Mouse (Mus musculus) forebrain, embryonic 13.5 days (tissue): Measurements from ENCODE around the gene Atf7. TPM values are rescaled to one million over a fixed set of nuclear protein-coding genes. Genes with fewer than 3 reads are reported as not detected.

Experiments used
- ATAC-seq: fragments of 200-750 bp; cut with Nextera tagmentation; 2 replicates; pipeline ENCODE4 v1.8.0; 2017
- H3K27ac ChIP-seq: fragments of 300-500 bp; sonication (generic); 2 replicates; pipeline ENCODE4 v1.5.1; 2015; ENCODE audit warnings: inconsistent platforms, mild to moderate bottlenecking, moderate library complexity
- H3K27me3 ChIP-seq: fragments of 300-500 bp; sonication (generic); 2 replicates; pipeline ENCODE4 v1.6.1; 2015; ENCODE audit warnings: mild to moderate bottlenecking, inconsistent platforms
- H3K36me3 ChIP-seq: fragments of 300-500 bp; sonication (generic); 2 replicates; pipeline ENCODE4 v1.6.1; 2015; ENCODE audit warnings: mild to moderate bottlenecking, inconsistent platforms; ENCODE audit not compliant: poor library complexity, severe bottlenecking
- H3K4me1 ChIP-seq: fragments of 300-500 bp; sonication (generic); 2 replicates; pipeline ENCODE4 v1.6.1; 2015; ENCODE audit warnings: inconsistent platforms
- H3K4me2 ChIP-seq: fragments of 300-500 bp; sonication (generic); 2 replicates; pipeline ENCODE4 v1.6.1; 2015; ENCODE audit warnings: inconsistent platforms, mild to moderate bottlenecking, moderate library complexity
- H3K4me3 ChIP-seq: fragments of 300-500 bp; sonication (generic); 2 replicates; pipeline ENCODE4 v1.5.1; 2015; ENCODE audit warnings: mild to moderate bottlenecking, inconsistent platforms
- H3K9ac ChIP-seq: fragments of 300-500 bp; sonication (generic); 2 replicates; pipeline ENCODE4 v1.6.1; 2015; ENCODE audit warnings: mild to moderate bottlenecking, inconsistent platforms
- H3K9me3 ChIP-seq: fragments of 300-500 bp; sonication (generic); replicated peaks from 2 replicates; pipeline ENCODE4 v1.6.1; 2016; ENCODE audit warnings: inconsistent platforms
- WGBS: fragments of 180-500 bp; shearing (Covaris S2); methylation state at CpG from one replicate; pipeline ENCODE4 v1.1.7; 2015; 5-methylcytosine and 5-hydroxymethylcytosine counted together
- polyA plus RNA-seq: library from polyadenylated mRNA; unstranded; fragments of >200 nt; fragmentation: Nextera tagmentation; extraction: Ambion mirVana; gene quantifications from 2 replicates; pipeline ENCODE4 v1.2.1, GENCODE M21; 2015

Atf7 gene
- polyA plus RNA-seq, 1 experiment from 2014 or later: 22.1 TPM

- H3K9me3 ChIP-seq: no peaks in the 10 kb centered on the region
- peaks cover 9% of the 10 kb centered on the region for H3K4me1 ChIP-seq
- WGBS: 47% methylated on average over 1 of the region's 1 CpGs
- H3K4me3 ChIP-seq: no peak overlapping the region
- no peaks in the 10 kb centered on the region for H3K36me3 ChIP-seq
- H3K9ac ChIP-seq: no peak overlapping the region
- no peaks in the 10 kb centered on the region for H3K27me3 ChIP-seq
- H3K27ac ChIP-seq: peak overlapping the region; percentile 46
- no peak for ATAC-seq
- H3K4me2 ChIP-seq: no peak overlapping the region
Observed at GRCm38 (mm10) chr15:102576972-102577371, 48.3 kb downstream of the Atf7 start.

DNA sequence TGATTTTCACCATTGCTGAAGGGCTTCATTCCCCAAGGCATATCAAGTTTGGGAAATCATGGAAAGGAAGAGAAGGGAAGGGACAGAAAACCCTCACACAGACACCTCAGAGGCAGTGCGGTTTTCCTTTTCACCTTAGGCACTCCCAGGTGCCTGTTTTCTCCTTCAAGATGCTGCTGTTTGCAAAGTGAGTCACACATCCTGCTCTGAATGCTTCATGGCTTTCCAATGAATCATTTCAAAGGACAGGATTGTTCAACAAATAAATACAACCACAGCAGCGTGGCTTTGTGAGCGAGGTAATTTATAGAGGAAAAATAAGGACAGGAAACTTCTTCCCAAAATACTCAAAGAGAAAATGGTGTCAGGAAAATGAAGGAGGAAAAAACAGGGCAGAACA lies 53.2 kb downstream of the Atf7 start:
- Histone ChIP-seq H3K4me1 (peaks cover 8% of the 10 kb centered on the region), H3K4me2 (no peak overlapping the region), H3K27me3 (no peaks in the 10 kb centered on the region), H3K4me3 (no peak overlapping the region), H3K36me3 (no peaks in the 10 kb centered on the region), H3K27ac (no peak overlapping the region), H3K9ac (no peak overlapping the region), H3K9me3 (no peaks in the 10 kb centered on the region)
- 83% methylated on average over 3 of the region's 3 CpGs for WGBS
- ATAC-seq: no peak

DNA sequence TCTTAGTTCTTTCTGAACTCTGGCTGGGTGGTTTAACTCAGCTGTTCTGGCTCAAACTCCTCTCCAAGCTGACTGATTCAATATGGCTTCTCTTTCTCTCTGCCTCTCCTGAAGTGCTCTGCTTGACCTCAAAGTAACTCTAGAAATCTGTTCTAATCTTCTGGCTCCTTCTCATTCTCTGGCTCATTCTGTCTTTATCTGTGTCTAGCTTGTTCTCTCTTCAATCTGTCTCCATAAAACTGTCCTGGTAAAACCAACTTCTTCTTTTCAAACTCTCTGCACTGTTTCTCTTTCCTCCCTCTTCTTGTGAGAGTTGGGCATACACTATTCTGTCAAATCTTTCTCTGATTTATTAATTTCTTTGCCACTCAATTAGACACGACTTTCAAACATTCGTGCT lies 57.4 kb downstream of the Atf7 start:
- no peaks in the 10 kb centered on the region for H3K9me3 ChIP-seq
- no peaks in the 10 kb centered on the region for H3K4me1 ChIP-seq
- no peak overlapping the region for H3K4me2 ChIP-seq
- ATAC-seq: no peak
- H3K27me3 ChIP-seq: no peaks in the 10 kb centered on the region
- 88% methylated on average over 2 of the region's 2 CpGs for WGBS
- no peak overlapping the region for H3K4me3 ChIP-seq
- H3K36me3 ChIP-seq: peaks cover 6% of the 10 kb centered on the region; the same call in 1 of the 2 replicates
- H3K27ac ChIP-seq: no peak overlapping the region
- no peak overlapping the region for H3K9ac ChIP-seq

- Histone ChIP-seq H3K4me2 (no peak overlapping the region), H3K27ac (no peak overlapping the region)
- WGBS: 64% methylated on average over 5 of the region's 5 CpGs
Observed at GRCm38 (mm10) chr15:102563681-102564080, 61.6 kb downstream of the Atf7 start.

GRCm38 (mm10) chr15:102563061-102563460 lies 62.2 kb downstream of the Atf7 start:
- Histone ChIP-seq H3K27ac (no peak overlapping the region), H3K9me3 (no peaks in the 10 kb centered on the region), H3K4me1 (no peaks in the 10 kb centered on the region), H3K9ac (no peak overlapping the region), H3K27me3 (no peaks in the 10 kb centered on the region), H3K4me2 (no peak overlapping the region), H3K36me3 (peaks cover 18% of the 10 kb centered on the region; the same call in 1 of the 2 replicates), H3K4me3 (no peak overlapping the region)
- ATAC-seq: no peak
- WGBS: 84% methylated on average over 3 of the region's 3 CpGs

More at GRCm38 (mm10) chr15:102563681-102564080, 61.6 kb downstream of the Atf7 start:
- Histone ChIP-seq H3K27me3 (no peaks in the 10 kb centered on the region), H3K9ac (no peak overlapping the region), H3K4me1 (no peaks in the 10 kb centered on the region), H3K4me3 (no peak overlapping the region), H3K36me3 (peaks cover 18% of the 10 kb centered on the region; the same call in 1 of the 2 replicates), H3K9me3 (no peaks in the 10 kb centered on the region)
- no peak for ATAC-seq

DNA sequence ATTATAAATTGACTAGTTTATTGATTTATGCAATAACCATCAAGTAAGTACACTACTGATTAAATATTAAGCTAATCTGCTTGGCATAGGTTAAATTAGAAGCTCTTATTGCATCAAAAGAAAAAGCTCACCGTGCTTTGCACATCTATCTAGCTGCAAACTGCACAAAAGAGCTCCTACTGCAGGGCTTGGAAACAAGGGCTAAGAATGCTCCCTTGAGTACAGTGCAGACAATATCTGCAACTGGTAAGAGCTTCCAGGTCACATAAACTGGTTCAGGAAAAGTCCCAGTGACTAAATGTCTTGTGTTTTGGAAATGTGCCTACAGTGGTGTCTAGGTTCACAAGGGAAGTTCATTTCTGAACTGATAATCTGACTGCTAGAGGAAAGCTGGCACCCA lies 62.8 kb downstream of the Atf7 start:
- no peak overlapping the region for H3K4me3 ChIP-seq
- peaks cover 18% of the 10 kb centered on the region; the same call in 1 of the 2 replicates for H3K36me3 ChIP-seq
- WGBS: 92% methylated on average over 1 of the region's 1 CpGs
- no peak overlapping the region for H3K9ac ChIP-seq
- no peak for ATAC-seq
- no peak overlapping the region for H3K4me2 ChIP-seq
- H3K27me3 ChIP-seq: no peaks in the 10 kb centered on the region
- no peaks in the 10 kb centered on the region for H3K4me1 ChIP-seq
- no peak overlapping the region for H3K27ac ChIP-seq
- H3K9me3 ChIP-seq: no peaks in the 10 kb centered on the region

GRCm38 (mm10) chr15:102557580-102557979 lies 67.7 kb downstream of the Atf7 start:
- H3K9ac ChIP-seq: no peak overlapping the region
- ATAC-seq: no peak
- no peaks in the 10 kb centered on the region for H3K9me3 ChIP-seq
- H3K36me3 ChIP-seq: peaks cover 40% of the 10 kb centered on the region
- H3K4me3 ChIP-seq: no peak overlapping the region
- H3K27me3 ChIP-seq: no peaks in the 10 kb centered on the region
- H3K4me1 ChIP-seq: no peaks in the 10 kb centered on the region
- H3K27ac ChIP-seq: no peak overlapping the region
- H3K4me2 ChIP-seq: no peak overlapping the region

DNA sequence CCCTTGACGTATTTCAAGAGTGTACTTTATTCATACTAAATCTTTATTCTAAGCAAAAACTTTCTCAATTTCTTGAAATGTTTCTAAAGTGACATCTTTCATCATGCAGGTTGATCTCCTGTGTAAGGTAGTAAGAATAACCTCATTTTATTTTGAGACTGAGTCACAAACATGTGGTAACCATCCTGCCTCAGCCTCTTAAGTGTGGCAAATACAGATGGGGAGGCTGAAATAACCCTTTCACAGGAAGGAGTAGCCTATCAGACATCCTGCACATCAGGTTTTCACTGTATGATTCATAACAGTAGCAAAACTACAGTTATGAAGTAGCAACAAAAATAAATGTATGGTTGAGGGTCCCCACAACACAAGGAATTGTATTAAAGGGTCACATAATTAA lies 69.7 kb downstream of the Atf7 start:
- 93% methylated on average over 1 of the region's 1 CpGs for WGBS
- Histone ChIP-seq H3K36me3 (peaks cover 57% of the 10 kb centered on the region), H3K4me3 (no peak overlapping the region), H3K4me2 (no peak overlapping the region), H3K9me3 (no peaks in the 10 kb centered on the region), H3K27ac (no peak overlapping the region), H3K4me1 (no peaks in the 10 kb centered on the region), H3K27me3 (no peaks in the 10 kb centered on the region), H3K9ac (no peak overlapping the region)
- ATAC-seq: no peak

- no peak overlapping the region for H3K9ac ChIP-seq
- ATAC-seq: no peak
- peaks cover under 1% of the 10 kb centered on the region; the same call in 1 of the 2 replicates for H3K4me1 ChIP-seq
- no peaks in the 10 kb centered on the region for H3K9me3 ChIP-seq
- no peak overlapping the region for H3K4me2 ChIP-seq
- H3K27ac ChIP-seq: no peak overlapping the region
- WGBS: 94% methylated on average over 5 of the region's 5 CpGs
- H3K36me3 ChIP-seq: peaks cover 66% of the 10 kb centered on the region
- no peaks in the 10 kb centered on the region for H3K27me3 ChIP-seq
- H3K4me3 ChIP-seq: no peak overlapping the region
Observed at GRCm38 (mm10) chr15:102552599-102552998, 72.7 kb downstream of the Atf7 start.

DNA sequence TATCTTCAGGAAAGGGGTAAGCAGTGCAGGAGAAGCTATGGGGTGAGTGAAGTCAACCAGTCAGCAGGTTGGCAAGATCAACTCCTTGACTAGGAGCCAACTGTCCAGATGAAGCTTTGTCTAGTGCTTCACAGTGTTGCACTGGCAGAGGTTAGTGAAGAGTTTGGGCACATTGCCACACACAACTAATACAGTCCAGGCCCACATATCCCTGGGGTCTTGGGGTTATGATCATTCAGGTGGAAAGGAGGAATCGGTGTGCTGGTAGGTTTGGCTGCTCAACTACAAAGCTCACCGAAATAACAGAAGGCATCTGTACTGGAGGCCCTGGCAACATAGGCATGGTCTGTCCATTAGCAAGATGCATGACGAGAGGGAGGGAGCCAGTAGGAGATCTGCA lies 77.8 kb downstream of the Atf7 start:
- WGBS: 67% methylated on average over 3 of the region's 3 CpGs
- Histone ChIP-seq H3K36me3 (peaks cover 62% of the 10 kb centered on the region), H3K4me3 (no peak overlapping the region), H3K27ac (peak overlapping the region; percentile 74), H3K4me1 (peaks cover 16% of the 10 kb centered on the region), H3K9ac (no peak overlapping the region), H3K9me3 (no peaks in the 10 kb centered on the region), H3K27me3 (no peaks in the 10 kb centered on the region), H3K4me2 (no peak overlapping the region)
- ATAC-seq: peak; percentile 58; the same call in 1 of the 2 replicates

DNA sequence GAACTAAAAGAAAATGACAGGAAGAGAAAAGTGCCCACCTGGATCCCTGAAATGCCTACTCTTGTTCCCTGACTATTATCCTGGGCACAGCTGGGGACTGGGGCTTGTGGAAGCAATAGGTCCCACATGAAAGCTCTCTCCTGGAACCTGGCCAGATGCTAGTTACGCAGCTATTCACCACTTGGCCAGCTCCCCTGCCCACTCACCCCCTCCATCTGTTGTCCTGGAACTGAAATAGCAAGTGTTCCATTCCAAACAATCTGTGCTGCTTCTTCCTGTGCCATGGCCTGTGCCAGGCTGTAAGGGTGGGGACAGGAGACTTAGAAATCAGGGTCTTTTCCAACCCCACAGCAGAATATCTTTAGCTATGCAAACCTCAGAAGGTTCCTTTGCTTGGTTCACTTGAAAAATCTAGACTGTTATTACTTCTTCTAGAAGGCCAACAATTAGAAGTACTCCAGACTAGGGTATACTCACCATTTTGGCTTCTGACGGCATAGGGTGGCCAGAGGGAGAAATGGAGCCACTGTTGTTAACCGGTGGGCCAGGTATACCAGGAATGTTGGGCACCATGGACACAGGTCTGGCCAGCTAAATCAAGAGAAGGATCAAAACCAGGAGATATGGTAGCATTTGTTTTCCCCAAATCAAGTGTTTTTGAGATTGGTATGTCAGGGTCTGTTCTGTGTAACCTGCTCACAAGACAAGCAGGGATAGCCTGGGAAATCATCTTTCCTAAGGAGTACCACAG lies 78.4 kb downstream of the Atf7 start:
- no peak overlapping the region for H3K4me3 ChIP-seq
- H3K27ac ChIP-seq: peak overlapping the region; percentile 74
- H3K9ac ChIP-seq: no peak overlapping the region
- 72% methylated on average over 3 of the region's 3 CpGs for WGBS
- H3K36me3 ChIP-seq: peaks cover 61% of the 10 kb centered on the region
- H3K4me2 ChIP-seq: no peak overlapping the region
- H3K4me1 ChIP-seq: peaks cover 16% of the 10 kb centered on the region
- no peaks in the 10 kb centered on the region for H3K27me3 ChIP-seq
- ATAC-seq: peak; percentile 87
- H3K9me3 ChIP-seq: no peaks in the 10 kb centered on the region

DNA sequence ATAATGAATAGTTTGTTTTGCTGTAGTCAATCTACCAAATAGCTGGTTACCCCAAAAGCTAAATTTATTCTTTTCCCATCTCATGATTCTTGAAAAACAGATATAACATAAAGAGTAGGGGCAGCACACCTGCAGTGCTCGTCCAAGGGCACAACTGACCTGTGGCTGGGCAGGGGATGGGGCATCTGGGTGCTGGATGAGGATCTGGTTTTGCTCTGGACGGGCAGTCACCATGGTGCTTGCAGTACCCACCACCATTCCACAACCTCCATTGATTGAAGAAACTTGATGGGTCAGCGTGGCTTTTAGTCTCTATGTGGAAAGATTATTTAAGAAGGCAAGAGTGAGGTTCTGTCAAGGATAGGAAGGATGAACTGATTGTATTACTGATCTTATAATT lies 79.0 kb downstream of the Atf7 start:
- peaks cover 61% of the 10 kb centered on the region for H3K36me3 ChIP-seq
- H3K27me3 ChIP-seq: no peaks in the 10 kb centered on the region
- H3K4me2 ChIP-seq: no peak overlapping the region
- H3K4me3 ChIP-seq: no peak overlapping the region
- H3K27ac ChIP-seq: peak overlapping the region; percentile 74
- no peak overlapping the region for H3K9ac ChIP-seq
- no peaks in the 10 kb centered on the region for H3K9me3 ChIP-seq
- WGBS: 82% methylated on average over 3 of the region's 3 CpGs
- ATAC-seq: peak; percentile 41; the same call in 1 of the 2 replicates
- H3K4me1 ChIP-seq: peaks cover 16% of the 10 kb centered on the region

GRCm38 (mm10) chr15:102544801-102545200 lies 80.5 kb downstream of the Atf7 start:
- Histone ChIP-seq H3K9me3 (no peaks in the 10 kb centered on the region), H3K9ac (no peak overlapping the region), H3K4me3 (no peak overlapping the region), H3K27me3 (no peaks in the 10 kb centered on the region), H3K4me2 (no peak overlapping the region), H3K36me3 (peaks cover 66% of the 10 kb centered on the region), H3K4me1 (peaks cover 16% of the 10 kb centered on the region), H3K27ac (no peak overlapping the region)
- no peak for ATAC-seq
- 85% methylated on average over 4 of the region's 4 CpGs for WGBS
